Mouse (Mus musculus) embryonic fibroblast, embryonic 13.5 days (primary cell): ENCODE results near the gene Fcgbp. TPM values are rescaled to one million over a fixed set of nuclear protein-coding genes. Genes with fewer than 3 reads are reported as not detected.

Experiments used
- H3K27ac ChIP-seq: 2 replicates; pipeline ENCODE4 v1.5.1; 2012; ENCODE audit warnings: low read length, control low read depth, inconsistent platforms; ENCODE audit not compliant: insufficient read depth
- H3K4me1 ChIP-seq: 2 replicates; pipeline ENCODE4 v1.6.1; 2011; ENCODE audit warnings: low read length; ENCODE audit not compliant: control insufficient read depth, insufficient read depth
- H3K4me3 ChIP-seq: 2 replicates; pipeline ENCODE4 v1.5.1; 2011; ENCODE audit warnings: mild to moderate bottlenecking, control low read depth, low read length; ENCODE audit not compliant: insufficient read depth
- CTCF ChIP-seq: IDR thresholded peaks from 2 replicates; pipeline ENCODE4 v1.5.1; 2011; ENCODE audit warnings: mild to moderate bottlenecking, control low read depth, low read length, moderate library complexity, borderline replicate concordance; ENCODE audit not compliant: insufficient read depth
- POLR2A ChIP-seq: IDR thresholded peaks from 2 replicates; pipeline ENCODE4 v1.6.1; 2011; ENCODE audit warnings: low read depth, mild to moderate bottlenecking, control low read depth, low read length, moderate library complexity
- polyA plus RNA-seq: library from polyadenylated mRNA; stranded (reverse); fragments of >200 nt; gene quantifications from 2 replicates; pipeline ENCODE4 v1.2.4, GENCODE M21; 2011; ENCODE audit warnings: low read depth; ENCODE audit not compliant: missing spikeins, insufficient read length

The Fcgbp gene
- polyA plus RNA-seq, 1 experiment, result not detected

DNA sequence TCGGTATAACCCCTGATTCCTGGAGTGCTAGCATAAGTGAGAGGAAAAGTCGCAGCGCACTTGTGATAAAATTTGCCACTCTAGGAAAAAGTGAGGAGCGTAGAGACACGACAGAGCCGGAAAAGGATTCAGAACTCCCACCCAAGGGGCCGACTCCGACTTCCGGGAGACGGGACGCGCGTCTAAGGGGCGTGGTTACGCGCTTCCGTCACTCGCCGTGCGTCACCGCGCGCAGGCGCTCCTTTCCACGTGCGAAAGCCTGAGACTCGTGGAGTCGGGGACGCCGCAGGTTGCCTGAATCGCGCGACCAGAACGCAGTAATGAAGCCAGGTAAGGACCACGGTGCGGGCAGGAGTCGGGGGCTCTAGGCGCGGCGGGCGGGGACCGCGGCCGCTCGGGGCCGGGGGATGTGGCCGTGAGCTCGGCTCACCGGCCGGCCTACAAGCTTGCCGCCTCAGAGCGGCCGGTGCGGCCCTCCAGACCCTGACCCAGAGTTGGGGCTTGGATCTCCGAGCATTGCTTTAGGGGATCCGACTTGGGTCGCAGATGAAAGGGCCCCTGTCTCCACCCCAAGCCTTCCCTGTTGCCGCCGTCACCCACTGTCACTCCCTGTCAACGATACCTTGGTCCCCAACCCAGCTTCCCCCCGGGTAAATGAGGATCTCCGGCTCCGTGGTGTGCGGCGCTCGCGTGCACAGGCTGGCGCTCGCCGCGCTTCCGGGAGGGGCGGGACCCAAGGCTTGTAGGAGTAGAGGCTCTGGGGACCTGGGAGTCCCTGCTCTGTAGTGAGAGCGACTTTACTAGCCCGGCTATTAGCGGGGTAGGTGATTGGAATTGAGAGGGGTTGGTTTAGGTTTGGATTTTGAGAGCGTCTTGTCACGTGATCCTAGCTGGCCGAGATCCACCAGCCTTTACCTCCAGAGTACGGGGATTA, 98.7 kb downstream of the Fcgbp start, which contains the start of gene Fbl:
TSS of gene Fbl (plus strand) at position 222 of the 934 bp plus-strand sequence.
- Histone ChIP-seq H3K4me1 (peaks cover 7% of the 10 kb centered on the region; the same call in 1 of the 2 replicates), H3K4me3 (peak within 1 kb of the TSS; percentile 87), H3K27ac (peak within 1 kb of the TSS; percentile 58)
- TF ChIP-seq POLR2A (peak; percentile 86), CTCF (no peak)

Other genes with a start within 250 kb of the Fcgbp start
- gene Zfp59, start 232.6 kb upstream of the Fcgbp start, polyA plus RNA-seq, result 3.1 and 4.1 TPM in 2 replicates
- gene Zfp607a, start 213.7 kb upstream of the Fcgbp start, polyA plus RNA-seq, result 3.5 and 3.8 TPM in 2 replicates
- gene Zfp974, start 141.8 kb upstream of the Fcgbp start, polyA plus RNA-seq, result 8.4 and 11.1 TPM in 2 replicates
- 12.2 and 13.8 TPM in 2 replicates for gene Zfp780b, start 92.1 kb upstream of the Fcgbp start, polyA plus RNA-seq
- 3.9 and 4.1 TPM in 2 replicates for gene Zfp850, start 57.1 kb upstream of the Fcgbp start, polyA plus RNA-seq
- gene Psmc4, start 21.1 kb upstream of the Fcgbp start, polyA plus RNA-seq, result 132 and 142 TPM in 2 replicates
- 0.08 TPM in 1 of 2 replicates, not detected in the other for gene 9530053A07Rik, start 58.2 kb downstream of the Fcgbp start, polyA plus RNA-seq
- gene Fbl, start 98.5 kb downstream of the Fcgbp start, polyA plus RNA-seq, result 148 and 168 TPM in 2 replicates
- 12.9 and 15.1 TPM in 2 replicates for gene Dyrk1b, start 108.2 kb downstream of the Fcgbp start, polyA plus RNA-seq
- 20.6 and 25.1 TPM in 2 replicates for gene Eid2, start 196.6 kb downstream of the Fcgbp start, polyA plus RNA-seq
- gene Eid2b, start 206.5 kb downstream of the Fcgbp start, polyA plus RNA-seq, result 5.4 and 8.8 TPM in 2 replicates
- not detected in 2 replicates for gene Selenov, start 219.9 kb downstream of the Fcgbp start, polyA plus RNA-seq
- not detected in 2 replicates for gene Dll3, start 231.0 kb downstream of the Fcgbp start, polyA plus RNA-seq
- 37.5 and 40.3 TPM in 2 replicates for gene Timm50, start 240.8 kb downstream of the Fcgbp start, polyA plus RNA-seq